Mouse (Mus musculus) urinary bladder, postnatal 14 days (tissue): ENCODE results near the gene Dlg4.
"Not testable (repeated sequence)": the region's sequence is repeated elsewhere in the genome, so short reads cannot be mapped to it uniquely, and the experiment has no call there.

Source experiments
- DNase-seq: peaks from one replicate; pipeline ENCODE4 v3.0.0; 2021; ENCODE audit warnings: low spot score

Dlg4 gene

GRCm38 (mm10) chr11:69996161-69997061 lies 20.3 kb upstream of the Dlg4 start:
- DNase-seq, result peak; percentile 64

- peak; percentile 93 for DNase-seq
These were observed 19.7 kb upstream of the Dlg4 start for GRCm38 (mm10) chr11:69997070-69997509.

DNA sequence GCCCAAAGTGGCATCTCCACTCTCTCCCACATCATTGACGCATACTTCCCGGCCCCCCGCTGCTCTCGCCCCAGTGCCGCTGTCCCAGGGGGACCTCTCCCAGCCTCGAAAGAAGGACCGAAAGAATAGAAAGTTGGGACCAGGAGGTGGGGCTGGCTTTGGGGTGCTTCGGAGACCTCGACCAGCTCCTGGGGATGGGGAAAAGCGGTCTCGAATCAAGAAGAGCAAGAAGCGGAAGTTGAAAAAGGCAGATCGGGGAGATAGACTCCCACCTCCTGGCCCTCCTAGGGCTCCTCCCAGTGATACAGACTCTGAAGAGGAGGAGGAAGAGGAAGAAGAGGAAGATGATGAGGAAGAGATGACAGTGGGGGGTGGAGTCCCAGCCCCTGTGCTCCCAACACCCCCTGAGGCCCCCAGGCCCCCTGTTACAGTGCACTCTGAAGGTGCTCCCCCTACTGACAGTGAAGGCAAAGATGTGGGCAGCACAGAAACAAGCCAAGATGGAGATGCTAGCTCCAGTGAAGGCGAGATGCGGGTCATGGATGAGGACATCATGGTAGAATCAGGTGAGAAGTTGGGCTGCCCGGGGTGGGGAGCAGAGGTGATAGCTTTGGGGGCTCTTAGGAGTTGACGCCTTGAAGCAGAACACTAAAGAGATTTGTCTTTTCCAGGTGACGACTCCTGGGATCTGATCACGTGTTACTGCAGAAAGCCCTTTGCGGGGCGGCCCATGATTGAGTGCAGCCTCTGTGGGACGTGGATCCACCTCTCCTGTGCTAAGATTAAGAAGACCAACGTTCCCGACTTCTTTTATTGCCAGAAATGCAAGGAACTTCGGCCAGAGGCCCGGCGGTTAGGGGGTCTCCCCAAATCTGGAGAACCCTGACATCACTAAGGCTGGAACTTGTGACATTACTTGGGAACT lies 17.9 kb upstream of the Dlg4 start:
- no peak for DNase-seq

DNA sequence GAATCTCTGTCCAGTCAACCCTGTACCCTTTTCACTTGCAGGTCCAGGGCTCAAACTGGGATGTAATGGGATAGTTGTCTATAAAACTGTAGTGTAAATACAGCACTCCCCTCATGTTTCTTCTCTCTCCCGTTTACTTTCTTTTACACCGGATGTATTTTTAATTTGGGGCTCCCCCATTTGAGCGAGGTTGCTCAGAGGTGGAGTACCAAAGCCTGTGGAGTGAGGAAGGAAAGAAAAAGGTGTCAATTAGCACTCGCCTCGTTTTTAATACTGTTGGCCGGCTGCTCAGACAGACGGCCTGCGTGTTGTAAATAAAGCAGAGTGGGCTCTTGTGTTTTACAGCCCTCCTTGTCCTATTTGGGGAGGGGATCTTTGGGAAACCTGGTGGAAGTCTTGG lies 17.1 kb upstream of the Dlg4 start:
- DNase-seq, result no peak

DNA sequence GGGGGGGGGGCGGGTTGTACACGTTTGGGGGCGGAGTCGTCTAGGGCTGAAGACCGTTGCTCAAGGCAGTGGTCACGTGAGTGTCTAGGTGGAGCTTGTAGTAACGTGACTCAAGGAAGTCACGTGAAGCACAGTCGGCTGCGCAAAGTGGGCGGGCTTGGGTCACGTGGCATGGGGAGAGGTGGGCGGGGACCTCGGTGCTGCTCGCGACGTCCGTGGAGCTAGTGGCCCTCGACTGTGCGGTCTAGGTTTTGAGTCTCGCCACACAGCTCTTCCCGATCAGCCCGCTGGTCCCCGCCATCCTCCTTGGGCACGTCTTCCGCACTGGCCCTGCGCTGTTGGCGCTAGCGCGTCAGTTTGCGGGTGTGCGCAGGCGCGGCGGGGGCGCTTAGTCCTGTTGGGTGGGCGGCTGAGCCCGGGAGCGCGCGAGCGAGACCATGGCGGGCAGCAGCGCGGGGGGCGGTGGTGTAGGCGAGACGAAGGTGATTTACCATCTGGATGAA lies 16.3 kb upstream of the Dlg4 start, which contains the start of gene Dvl2:
Gene Dvl2, plus strand, starts transcription at position 200 of the 503 bp plus-strand sequence.
- DNase-seq, result peak; percentile 93

DNA sequence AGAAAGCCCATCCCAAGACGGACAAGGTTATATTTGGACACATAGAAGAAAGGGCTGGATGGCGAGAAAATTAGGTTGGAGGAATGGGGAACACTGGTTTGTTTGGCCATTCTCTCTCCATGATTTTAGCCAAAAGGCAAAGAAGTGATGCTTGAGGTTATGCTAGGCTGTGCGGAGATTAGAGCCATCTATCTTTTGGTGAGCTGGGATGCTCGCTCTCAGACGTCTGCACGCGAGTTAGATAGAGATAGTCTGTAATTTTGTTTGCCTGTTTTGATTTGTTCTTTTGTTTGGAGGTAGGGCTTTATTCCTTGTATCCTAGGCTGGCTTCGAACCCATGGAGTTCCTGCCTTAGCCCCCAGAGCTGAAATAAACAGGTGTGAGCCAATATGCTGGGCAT lies 15.6 kb upstream of the Dlg4 start:
- DNase-seq, result no peak

DNA sequence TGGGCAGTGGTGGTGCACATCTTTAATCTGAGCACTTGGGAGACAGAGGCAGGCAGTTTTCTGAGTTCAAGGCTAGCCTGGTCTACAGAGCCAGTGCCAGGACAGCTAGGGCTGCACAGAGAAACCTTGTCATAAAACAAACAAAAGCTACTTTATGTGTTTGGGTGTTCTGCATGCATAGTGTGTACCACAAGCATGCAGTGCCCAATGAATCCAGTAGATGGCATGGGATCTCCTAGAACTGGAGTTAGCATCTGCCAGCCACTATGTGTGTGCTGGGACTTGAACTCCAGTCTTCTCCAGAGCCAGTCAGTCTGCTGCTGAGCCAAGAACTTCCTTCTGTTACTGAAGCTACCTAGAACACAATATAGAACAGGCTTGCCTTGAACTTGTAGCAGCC lies 14.9 kb upstream of the Dlg4 start:
- peak; percentile 46 for DNase-seq

- DNase-seq, result no peak
These were observed 14.3 kb upstream of the Dlg4 start for GRCm38 (mm10) chr11:70002471-70002870.

DNA sequence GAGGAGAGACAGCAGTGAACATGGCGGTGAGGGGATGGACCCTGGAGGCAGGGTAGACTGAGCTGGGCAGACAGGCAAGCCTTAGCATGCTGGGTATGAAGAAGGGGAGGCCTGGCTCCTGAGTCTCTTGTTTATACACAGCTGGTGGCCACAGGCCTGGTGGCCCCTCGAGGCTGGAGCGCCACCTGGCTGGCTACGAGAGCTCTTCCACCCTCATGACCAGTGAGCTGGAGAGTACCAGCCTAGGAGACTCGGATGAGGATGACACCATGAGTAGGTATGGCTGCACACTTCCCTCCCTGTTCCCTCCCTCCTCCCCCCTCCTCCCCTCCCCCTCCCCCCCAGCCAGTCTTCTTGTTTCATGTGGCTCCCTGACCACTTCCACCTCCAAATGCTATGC lies 11.2 kb upstream of the Dlg4 start:
- DNase-seq, result no peak

DNA sequence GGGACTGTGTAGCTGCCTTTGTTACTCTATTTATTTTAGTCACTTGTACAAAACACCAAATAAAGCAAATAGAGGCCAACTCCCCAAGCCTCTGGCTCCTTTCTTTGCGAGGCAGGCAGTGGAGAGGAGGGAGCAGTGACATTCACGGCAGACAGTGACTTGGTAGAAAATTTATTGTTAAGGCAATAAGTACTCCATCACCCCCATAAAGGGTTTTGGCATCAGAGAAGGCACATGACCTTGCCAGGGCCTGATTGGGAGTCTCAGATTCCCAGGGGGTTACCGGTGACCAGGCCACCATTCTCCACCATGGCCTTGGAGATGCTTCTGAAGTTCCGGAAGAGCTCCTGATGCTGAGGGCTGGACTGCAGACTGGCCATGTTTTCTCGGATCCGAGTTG lies 6.7 kb upstream of the Dlg4 start:
- no peak for DNase-seq

- DNase-seq, result no peak
These were observed 6.2 kb upstream of the Dlg4 start for GRCm38 (mm10) chr11:70010548-70010947.

DNA sequence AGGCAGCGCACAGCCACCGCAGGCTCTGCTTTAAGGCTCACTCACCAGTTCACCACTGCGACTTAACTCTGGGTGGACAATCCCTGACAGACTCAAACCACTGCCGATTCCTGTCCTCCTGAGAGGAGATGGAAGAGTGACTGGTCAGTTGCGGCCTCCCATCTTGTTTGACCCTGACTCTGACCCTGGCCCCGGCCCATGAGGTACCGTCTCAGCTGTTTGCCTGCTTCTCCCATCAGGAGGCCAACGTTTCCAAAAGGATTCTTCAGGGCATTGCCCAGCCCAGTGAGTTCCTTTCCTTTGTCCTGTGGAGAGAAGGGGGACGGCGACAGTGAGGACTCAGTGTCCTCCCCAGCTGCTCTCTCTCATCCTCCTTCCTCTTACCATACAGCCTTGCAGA lies 5.8 kb upstream of the Dlg4 start:
- DNase-seq, result no peak

GRCm38 (mm10) chr11:70012931-70013330 lies 3.8 kb upstream of the Dlg4 start:
- no peak for DNase-seq

- no peak for DNase-seq
These were observed 3.3 kb upstream of the Dlg4 start for GRCm38 (mm10) chr11:70013408-70013807.

DNA sequence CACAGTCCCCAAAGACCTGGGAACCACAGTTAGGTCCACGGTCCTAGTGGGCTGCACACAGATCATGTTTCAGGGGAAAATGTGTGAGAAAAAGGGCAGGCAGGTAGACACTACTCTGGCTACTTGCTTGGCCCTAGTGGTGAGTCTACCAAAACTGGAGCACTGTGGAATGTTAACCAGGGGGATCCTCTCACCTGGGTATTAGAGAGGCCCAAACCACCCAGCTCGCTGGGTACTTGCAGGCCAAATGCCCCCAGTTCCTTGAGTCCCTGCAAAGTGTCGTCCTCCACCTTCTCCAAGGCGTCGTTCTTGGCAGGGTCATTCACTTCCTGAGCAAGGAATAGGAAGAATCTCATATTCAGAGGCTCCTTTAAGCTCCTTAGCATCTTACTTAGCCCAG lies 2.7 kb upstream of the Dlg4 start:
- DNase-seq, result no peak

DNA sequence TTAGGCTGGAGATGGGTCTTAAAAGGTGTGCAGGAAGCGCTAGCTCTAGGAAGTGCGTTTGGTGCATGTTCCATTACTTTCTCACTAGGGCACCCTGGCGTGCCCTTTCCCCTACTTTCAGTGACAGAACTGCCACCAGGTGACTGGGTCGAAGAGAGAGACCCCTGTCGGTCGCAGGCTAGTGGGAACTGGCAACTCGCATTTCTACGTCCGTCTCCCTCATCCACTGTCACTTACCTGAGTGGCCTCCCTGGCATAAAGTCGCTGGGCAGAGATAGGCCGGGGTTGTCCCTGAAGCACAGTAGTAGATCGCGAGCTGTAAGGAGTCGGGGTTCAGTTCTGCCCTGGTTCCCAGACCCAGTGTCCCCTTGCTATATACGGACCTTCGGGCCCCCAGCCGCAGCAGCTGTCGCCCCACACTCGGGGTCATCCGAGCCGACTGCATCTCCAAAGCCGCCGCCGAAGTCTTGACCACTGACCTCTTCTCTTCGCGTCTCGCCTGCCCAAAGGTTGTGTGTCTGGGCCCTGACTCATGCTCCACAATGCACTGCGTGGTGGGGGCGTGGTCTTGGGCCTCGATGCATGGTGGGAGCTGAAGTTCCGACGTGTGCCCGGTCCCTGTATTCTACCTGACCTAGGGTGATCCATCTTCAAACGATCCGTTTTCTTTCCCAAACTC lies 1.7 kb upstream of the Dlg4 start, which contains the start of gene Acadvl:
Gene Acadvl, minus strand, starts transcription at position 532 of the 679 bp plus-strand sequence.
- peak; percentile 91 for DNase-seq

- no peak for DNase-seq
These were observed 1.1 kb upstream of the Dlg4 start for GRCm38 (mm10) chr11:70015677-70016076.

GRCm38 (mm10) chr11:70016177-70016576 lies 565 bp upstream of the Dlg4 start:
- DNase-seq, result not testable (repeated sequence)

DNA sequence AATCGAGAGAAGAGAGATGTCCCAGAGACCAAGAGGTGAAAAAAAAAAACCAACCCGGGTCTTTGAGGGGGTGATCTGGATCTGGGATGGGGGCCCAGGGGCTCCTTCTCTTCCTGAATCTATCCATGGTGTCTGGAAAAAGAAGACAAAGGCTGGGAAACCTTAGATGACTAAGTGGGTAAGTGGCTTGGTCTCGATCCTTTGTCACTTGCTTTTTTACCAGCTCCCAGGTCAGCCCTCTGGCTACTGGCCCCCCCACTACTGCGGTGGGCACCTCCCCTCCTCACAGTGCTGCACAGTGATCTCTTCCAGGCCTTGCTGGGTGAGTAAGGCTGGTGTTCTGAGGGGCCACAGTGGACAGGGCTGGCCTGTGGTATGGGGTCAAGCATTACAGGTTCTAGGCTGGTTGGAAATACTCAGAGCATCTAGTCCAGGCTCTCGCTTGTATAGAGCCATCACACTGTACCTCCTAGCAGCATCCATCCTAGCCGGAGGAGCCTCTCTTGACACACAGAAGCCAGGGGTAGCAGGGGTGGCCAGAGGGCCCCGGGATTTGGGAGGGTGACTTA lies 541 bp downstream of the Dlg4 start:
- DNase-seq, result no peak

GRCm38 (mm10) chr11:70018131-70018990 lies 1.6 kb downstream of the Dlg4 start:
- peak; percentile 48 for DNase-seq
